Mouse (Mus musculus) limb, embryonic 15.5 days (tissue): ENCODE measurements around the gene Klf4. TPM values are rescaled to one million over a fixed set of nuclear protein-coding genes. Genes with fewer than 3 reads are reported as not detected.

Source experiments
- ATAC-seq: fragments of 200-750 bp; cut with Nextera tagmentation; 2 replicates; pipeline ENCODE4 v1.8.0; 2017; ENCODE audit warnings: low read depth, moderate TSS enrichment; ENCODE audit not compliant: insufficient number of reproducible peaks, low FRiP score, low TSS enrichment
- H3K27ac ChIP-seq: fragments of 300-500 bp; sonication (generic); 2 replicates; pipeline ENCODE4 v1.5.1; 2015; ENCODE audit warnings: moderate library complexity, mild to moderate bottlenecking, inconsistent platforms
- H3K27me3 ChIP-seq: fragments of 300-500 bp; sonication (generic); 2 replicates; pipeline ENCODE4 v1.6.1; 2015; ENCODE audit warnings: inconsistent platforms
- H3K36me3 ChIP-seq: fragments of 300-500 bp; sonication (generic); 2 replicates; pipeline ENCODE4 v1.6.1; 2015; ENCODE audit warnings: inconsistent platforms
- H3K4me1 ChIP-seq: fragments of 300-500 bp; sonication (generic); 2 replicates; pipeline ENCODE4 v1.6.1; 2015; ENCODE audit warnings: inconsistent platforms
- H3K4me2 ChIP-seq: fragments of 300-500 bp; sonication (generic); 2 replicates; pipeline ENCODE4 v1.6.1; 2015; ENCODE audit warnings: mild to moderate bottlenecking, inconsistent platforms
- H3K4me3 ChIP-seq: fragments of 300-500 bp; sonication (generic); 2 replicates; pipeline ENCODE4 v1.5.1; 2015; ENCODE audit warnings: mild to moderate bottlenecking, inconsistent platforms
- H3K9ac ChIP-seq: fragments of 300-500 bp; sonication (generic); 2 replicates; pipeline ENCODE4 v1.6.1; 2015; ENCODE audit warnings: inconsistent platforms
- H3K9me3 ChIP-seq: fragments of 300-500 bp; sonication (generic); 2 replicates; pipeline ENCODE4 v1.6.1; 2016; ENCODE audit warnings: inconsistent platforms
- WGBS: fragments of 180-500 bp; shearing (Covaris S2); methylation state at CpG from one replicate; pipeline ENCODE4 v1.1.7; 2015; 5-methylcytosine and 5-hydroxymethylcytosine counted together
- polyA plus RNA-seq: library from polyadenylated mRNA; unstranded; fragments of >200 nt; fragmentation: Nextera tagmentation; extraction: Ambion mirVana; gene quantifications from 2 replicates; pipeline ENCODE4 v1.2.1, GENCODE M21; 2015

The Klf4 gene
- polyA plus RNA-seq = 46.1 and 46.9 TPM in 2 replicates

DNA sequence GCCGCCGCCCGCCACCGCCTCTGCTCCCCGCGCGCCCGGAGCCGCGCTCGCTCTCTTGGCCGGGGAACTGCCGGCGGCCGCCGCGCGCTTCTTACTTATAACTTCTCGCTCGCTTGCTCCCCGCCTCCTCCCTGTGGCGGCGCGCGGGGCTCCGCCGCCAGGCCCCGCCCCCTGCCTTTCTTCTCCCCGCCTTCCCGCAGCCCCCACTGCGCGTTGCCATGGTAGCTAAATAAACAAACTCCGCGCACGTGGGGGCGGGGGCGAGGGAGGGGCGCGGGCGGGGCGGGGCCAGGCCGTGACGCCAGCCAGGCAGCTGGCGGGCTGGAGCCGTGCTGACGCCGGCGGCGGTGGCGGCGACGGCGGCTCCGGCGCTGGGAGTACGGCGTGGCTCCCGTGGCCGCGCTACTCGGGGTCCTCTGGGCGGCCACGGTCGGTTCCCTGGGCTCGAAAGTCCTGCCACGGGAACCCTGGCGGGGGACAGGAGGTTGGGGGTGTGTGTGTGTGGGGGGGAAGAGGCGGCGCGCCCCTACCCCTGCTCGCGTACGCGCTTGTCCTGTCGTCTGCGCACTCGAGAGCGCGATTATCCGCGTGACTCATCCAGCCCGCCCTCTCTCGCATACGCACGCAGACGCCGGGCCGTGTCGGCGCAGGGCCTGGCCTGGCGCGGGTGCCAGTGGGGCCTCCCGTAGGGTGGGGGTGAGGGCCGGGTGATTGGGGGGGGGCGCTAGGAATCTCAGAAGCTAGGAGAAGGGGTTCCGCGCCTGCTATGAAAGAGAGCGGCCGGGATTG lies at the start of gene Klf4:
Klf4 (minus strand) TSS at position 60 of the 789 bp plus-strand sequence.
- peak; percentile 89 for ATAC-seq
- peak within 1 kb of the TSS; percentile 67 for H3K4me3 ChIP-seq
- peak within 1 kb of the TSS; percentile 98 for H3K27ac ChIP-seq
- peak within 1 kb of the TSS; percentile 72 for H3K4me2 ChIP-seq
- under 1% methylated on average over 81 of the region's 99 CpGs for WGBS
- peaks cover 40% of the 10 kb centered on the region for H3K4me1 ChIP-seq
- no peaks in the 10 kb centered on the region for H3K36me3 ChIP-seq
- H3K9me3 ChIP-seq = no peaks in the 10 kb centered on the region
- no peaks in the 10 kb centered on the region for H3K27me3 ChIP-seq
- peak within 1 kb of the TSS; percentile 81 for H3K9ac ChIP-seq

DNA sequence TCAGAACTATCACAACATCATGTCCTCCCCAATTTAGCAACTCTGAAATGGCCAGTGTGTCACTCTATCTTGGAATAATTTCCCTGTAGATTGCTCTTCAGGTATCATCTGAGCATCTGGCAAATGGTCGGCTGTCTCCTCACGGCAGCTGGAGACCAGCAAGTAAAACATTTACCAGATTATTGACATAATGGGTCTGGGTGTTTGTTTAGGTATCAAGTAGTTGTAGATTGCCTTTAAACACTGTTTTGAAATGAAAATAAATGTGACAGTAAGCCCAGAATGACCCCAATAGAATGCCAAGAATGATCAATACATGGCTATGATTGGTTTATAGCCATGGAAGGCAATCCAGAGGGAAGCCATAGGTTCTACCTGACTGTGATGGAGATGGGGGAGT lies 39.2 kb upstream of the Klf4 start:
- no peaks in the 10 kb centered on the region for H3K4me1 ChIP-seq

DNA sequence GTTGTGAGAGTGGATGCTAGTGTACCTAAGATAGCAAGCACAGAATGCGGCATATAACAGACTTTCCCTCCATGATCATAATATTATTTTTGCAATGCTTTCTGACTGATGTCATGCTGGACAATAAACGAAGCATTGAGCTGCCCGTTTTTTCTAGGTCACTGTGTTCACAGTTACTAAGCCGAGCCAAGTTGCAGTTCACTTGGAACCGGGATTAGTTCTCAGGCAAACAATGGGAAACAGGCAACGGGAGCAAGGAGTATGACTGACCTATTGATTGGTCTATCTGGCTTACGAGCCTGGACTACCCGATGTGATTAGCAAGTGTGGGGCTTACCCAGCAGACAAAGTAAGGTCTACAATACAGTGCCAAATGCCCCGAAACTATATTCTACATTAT lies 35.7 kb upstream of the Klf4 start:
- no peak overlapping the region for H3K27ac ChIP-seq
- H3K9ac ChIP-seq = no peak overlapping the region
- no peak overlapping the region for H3K4me3 ChIP-seq
- H3K27me3 ChIP-seq = no peaks in the 10 kb centered on the region
- H3K4me2 ChIP-seq = no peak overlapping the region
- no peaks in the 10 kb centered on the region for H3K36me3 ChIP-seq
- 0 out of 2 replicates have a peak, but pooled peaks cover 6% of the 10 kb centered on the region for H3K4me1 ChIP-seq
- H3K9me3 ChIP-seq = no peaks in the 10 kb centered on the region
- WGBS = 77% methylated on average over 9 of the region's 9 CpGs
- no peak for ATAC-seq

More for the DNA sequence above, 39.2 kb upstream of the Klf4 start:
- ATAC-seq = no peak
- no peaks in the 10 kb centered on the region for H3K36me3 ChIP-seq
- no peaks in the 10 kb centered on the region for H3K9me3 ChIP-seq
- 83% methylated on average over 2 of the region's 2 CpGs for WGBS
- H3K9ac ChIP-seq = no peak overlapping the region
- no peaks in the 10 kb centered on the region for H3K27me3 ChIP-seq
- no peak overlapping the region for H3K27ac ChIP-seq
- H3K4me2 ChIP-seq = no peak overlapping the region
- no peak overlapping the region for H3K4me3 ChIP-seq

GRCm38 (mm10) chr4:55567575-55567974 lies 35.3 kb upstream of the Klf4 start:
- Histone ChIP-seq H3K9me3 (no peaks in the 10 kb centered on the region), H3K4me3 (no peak overlapping the region), H3K9ac (no peak overlapping the region), H3K4me1 (0 out of 2 replicates have a peak, but pooled peaks cover 6% of the 10 kb centered on the region), H3K27me3 (no peaks in the 10 kb centered on the region), H3K4me2 (no peak overlapping the region), H3K27ac (no peak overlapping the region), H3K36me3 (no peaks in the 10 kb centered on the region)
- no peak for ATAC-seq
- WGBS = 78% methylated on average over 5 of the region's 5 CpGs

- H3K9me3 ChIP-seq = no peaks in the 10 kb centered on the region
- H3K4me1 ChIP-seq = 0 out of 2 replicates have a peak, but pooled peaks cover 6% of the 10 kb centered on the region
- ATAC-seq = no peak
- H3K27ac ChIP-seq = no peak overlapping the region
- no peaks in the 10 kb centered on the region for H3K36me3 ChIP-seq
- no peak overlapping the region for H3K4me3 ChIP-seq
- 78% methylated on average over 2 of the region's 2 CpGs for WGBS
- H3K4me2 ChIP-seq = no peak overlapping the region
- H3K9ac ChIP-seq = no peak overlapping the region
- H3K27me3 ChIP-seq = no peaks in the 10 kb centered on the region
Observed at GRCm38 (mm10) chr4:55564317-55564716, 32.1 kb upstream of the Klf4 start.

DNA sequence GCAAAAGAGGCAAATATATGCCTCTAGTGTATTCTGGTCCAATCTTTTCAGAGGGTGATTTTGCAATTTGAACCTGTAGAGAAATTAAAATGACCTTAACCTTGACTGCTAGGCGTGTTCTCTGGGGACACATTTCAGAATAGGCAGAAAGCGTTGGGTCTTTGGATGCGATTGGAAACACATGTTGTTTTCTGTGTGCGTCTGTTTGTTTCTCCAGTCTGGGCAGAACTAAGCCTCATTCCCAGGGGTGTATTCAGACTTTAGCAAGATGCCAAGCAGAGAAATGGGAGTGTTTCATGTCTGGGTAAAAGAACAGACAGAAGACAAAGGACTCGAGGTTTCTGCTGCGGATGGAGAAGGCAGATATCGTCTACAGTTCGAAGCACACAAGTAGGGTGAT lies 30.8 kb upstream of the Klf4 start:
- Histone ChIP-seq H3K36me3 (no peaks in the 10 kb centered on the region), H3K4me1 (0 out of 2 replicates have a peak, but pooled peaks cover 6% of the 10 kb centered on the region), H3K27ac (no peak overlapping the region), H3K9me3 (no peaks in the 10 kb centered on the region), H3K4me3 (no peak overlapping the region), H3K27me3 (no peaks in the 10 kb centered on the region), H3K9ac (no peak overlapping the region), H3K4me2 (no peak overlapping the region)
- no peak for ATAC-seq
- 41% methylated on average over 8 of the region's 8 CpGs for WGBS

GRCm38 (mm10) chr4:55562062-55562461 lies 29.8 kb upstream of the Klf4 start:
- no peaks in the 10 kb centered on the region for H3K27me3 ChIP-seq
- H3K4me2 ChIP-seq = no peak overlapping the region
- no peak overlapping the region for H3K9ac ChIP-seq
- no peaks in the 10 kb centered on the region for H3K36me3 ChIP-seq
- no peak for ATAC-seq
- H3K9me3 ChIP-seq = no peaks in the 10 kb centered on the region
- H3K4me1 ChIP-seq = 0 out of 2 replicates have a peak, but pooled peaks cover 6% of the 10 kb centered on the region
- H3K27ac ChIP-seq = no peak overlapping the region
- 60% methylated on average over 3 of the region's 3 CpGs for WGBS
- no peak overlapping the region for H3K4me3 ChIP-seq

- no peak overlapping the region for H3K27ac ChIP-seq
- peaks cover 5% of the 10 kb centered on the region; the same call in 1 of the 2 replicates for H3K4me1 ChIP-seq
- H3K36me3 ChIP-seq = no peaks in the 10 kb centered on the region
- no peak overlapping the region for H3K4me2 ChIP-seq
- H3K27me3 ChIP-seq = no peaks in the 10 kb centered on the region
- 49% methylated on average over 12 of the region's 12 CpGs for WGBS
- no peaks in the 10 kb centered on the region for H3K9me3 ChIP-seq
- no peak for ATAC-seq
- H3K4me3 ChIP-seq = no peak overlapping the region
- H3K9ac ChIP-seq = no peak overlapping the region
Observed at GRCm38 (mm10) chr4:55546869-55547268, 14.6 kb upstream of the Klf4 start.

DNA sequence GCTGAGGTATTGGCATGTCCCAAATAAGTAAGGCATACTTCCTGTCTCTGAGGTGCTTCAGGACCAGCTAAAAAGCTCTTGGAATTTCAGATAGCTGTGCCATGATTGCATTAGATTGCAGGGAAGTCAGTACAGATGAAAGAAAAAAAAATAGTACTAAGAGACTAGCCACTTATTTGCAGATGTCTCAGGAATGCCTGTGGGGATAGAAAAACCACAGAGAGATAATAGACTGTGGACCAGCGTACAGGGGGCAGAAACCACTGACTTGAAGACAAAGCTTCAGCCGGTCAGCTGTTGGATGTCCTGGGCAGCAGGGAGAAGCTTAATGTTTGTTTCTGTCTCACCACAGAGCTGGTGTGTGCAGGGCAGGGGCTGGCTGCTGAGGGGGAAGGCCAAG lies 10.5 kb upstream of the Klf4 start:
- Histone ChIP-seq H3K4me1 (peaks cover 5% of the 10 kb centered on the region; the same call in 1 of the 2 replicates), H3K4me2 (no peak overlapping the region), H3K9ac (no peak overlapping the region), H3K4me3 (no peak overlapping the region), H3K36me3 (no peaks in the 10 kb centered on the region), H3K27me3 (no peaks in the 10 kb centered on the region), H3K27ac (no peak overlapping the region), H3K9me3 (no peaks in the 10 kb centered on the region)
- ATAC-seq = no peak
- WGBS = 87% methylated on average over 2 of the region's 2 CpGs

DNA sequence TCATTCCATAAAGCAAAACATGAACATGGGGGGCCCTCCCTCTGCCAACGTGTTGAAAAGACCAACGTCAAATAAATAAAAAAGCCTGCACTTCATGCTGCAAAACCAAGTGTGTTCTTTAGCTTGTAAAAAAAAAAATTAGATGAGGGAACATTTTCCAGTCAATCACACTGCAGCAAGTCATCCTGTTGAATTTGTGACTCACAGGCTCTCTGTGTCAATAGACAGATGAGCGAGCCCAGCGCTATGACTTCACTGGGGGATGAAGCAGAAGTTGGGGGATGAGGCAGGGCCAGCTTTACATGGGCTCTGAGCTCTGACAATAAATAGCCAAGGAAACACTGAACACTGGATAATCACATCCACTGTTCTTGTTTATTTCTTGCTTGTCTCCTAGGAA lies 9.4 kb upstream of the Klf4 start:
- Histone ChIP-seq H3K36me3 (no peaks in the 10 kb centered on the region), H3K27ac (no peak overlapping the region), H3K9me3 (no peaks in the 10 kb centered on the region), H3K4me2 (no peak overlapping the region), H3K27me3 (no peaks in the 10 kb centered on the region), H3K4me1 (no peaks in the 10 kb centered on the region), H3K9ac (no peak overlapping the region), H3K4me3 (no peak overlapping the region)
- 67% methylated on average over 4 of the region's 4 CpGs for WGBS
- ATAC-seq = no peak

- Histone ChIP-seq H3K4me2 (no peak overlapping the region), H3K9ac (no peak overlapping the region), H3K27me3 (no peaks in the 10 kb centered on the region), H3K4me3 (no peak overlapping the region), H3K4me1 (no peaks in the 10 kb centered on the region), H3K36me3 (no peaks in the 10 kb centered on the region), H3K9me3 (no peaks in the 10 kb centered on the region), H3K27ac (no peak overlapping the region)
- no peak for ATAC-seq
- 74% methylated on average over 4 of the region's 4 CpGs for WGBS
Observed at GRCm38 (mm10) chr4:55541221-55541620, 9.0 kb upstream of the Klf4 start.

DNA sequence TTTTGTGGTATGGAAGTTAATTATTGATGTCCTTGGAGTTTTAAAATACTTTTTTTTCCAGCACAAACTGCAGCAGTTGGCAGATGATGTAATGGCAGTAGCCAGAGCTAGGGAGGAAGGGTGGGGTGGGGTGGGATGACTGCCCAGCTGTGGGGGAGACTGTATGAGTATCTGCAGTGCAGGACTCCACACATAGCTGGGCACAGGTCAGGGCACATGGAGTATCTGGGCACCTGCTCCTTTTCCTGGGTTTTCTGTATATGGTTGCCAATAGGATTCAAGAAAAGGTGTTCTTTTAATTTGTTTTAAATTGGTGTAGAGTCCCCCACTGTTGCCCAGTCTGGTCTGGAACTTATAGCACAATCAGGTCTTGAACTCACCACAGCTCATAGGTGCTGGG lies 2.7 kb upstream of the Klf4 start:
- no peak for ATAC-seq
- Histone ChIP-seq H3K36me3 (no peaks in the 10 kb centered on the region), H3K4me2 (no peak overlapping the region), H3K27ac (no peak overlapping the region), H3K4me1 (peaks cover 28% of the 10 kb centered on the region), H3K4me3 (no peak overlapping the region), H3K9ac (no peak overlapping the region), H3K9me3 (no peaks in the 10 kb centered on the region), H3K27me3 (no peaks in the 10 kb centered on the region)
